Mouse (Mus musculus) lung, postnatal 0 days (tissue): Measurements from ENCODE around the gene Nucb1. TPM values are rescaled to one million over a fixed set of nuclear protein-coding genes. Genes with fewer than 3 reads are reported as not detected.

Source experiments
- ATAC-seq: fragments of 200-750 bp; cut with Nextera tagmentation; 2 replicates; pipeline ENCODE4 v1.8.0; 2017; ENCODE audit warnings: moderate library complexity
- DNase-seq: peaks from one replicate; pipeline ENCODE4 v3.0.0-alpha.2; 2016; ENCODE audit warnings: low spot score
- H3K27ac ChIP-seq: fragments of 300-500 bp; sonication (generic); 2 replicates; pipeline ENCODE4 v1.5.1; 2014; ENCODE audit warnings: antibody characterized with exemption, mild to moderate bottlenecking, low read length, mixed read lengths
- H3K27me3 ChIP-seq: fragments of 300-500 bp; sonication (generic); replicated peaks from 2 replicates; pipeline ENCODE4 v1.6.1; 2014; ENCODE audit warnings: low read length, mixed read lengths; ENCODE audit not compliant: insufficient read depth
- H3K36me3 ChIP-seq: fragments of 300-500 bp; sonication (generic); 2 replicates; pipeline ENCODE4 v1.6.1; 2014; ENCODE audit warnings: low read length, mixed read lengths; ENCODE audit not compliant: insufficient read depth
- H3K4me1 ChIP-seq: fragments of 300-500 bp; sonication (generic); 2 replicates; pipeline ENCODE4 v1.6.1; 2014; ENCODE audit warnings: antibody characterized with exemption, low read depth, low read length, mixed read lengths; ENCODE audit not compliant: insufficient read depth
- H3K4me2 ChIP-seq: fragments of 300-500 bp; sonication (generic); replicated peaks from 2 replicates; pipeline ENCODE4 v1.6.1; 2014; ENCODE audit warnings: low read depth, mild to moderate bottlenecking, low read length, moderate library complexity, mixed read lengths
- H3K4me3 ChIP-seq: fragments of 300-500 bp; sonication (generic); 2 replicates; pipeline ENCODE4 v1.5.1; 2014; ENCODE audit warnings: low read depth, low read length
- H3K9ac ChIP-seq: fragments of 300-500 bp; sonication (generic); replicated peaks from 2 replicates; pipeline ENCODE4 v1.6.1; 2014; ENCODE audit warnings: low read depth, mild to moderate bottlenecking
- H3K9me3 ChIP-seq: fragments of 300-500 bp; sonication (generic); 2 replicates; pipeline ENCODE4 v1.6.1; 2016; ENCODE audit warnings: low read length, mixed read lengths
- CTCF ChIP-seq: IDR thresholded peaks from 2 replicates; pipeline ENCODE4 v1.5.1; 2016; ENCODE audit warnings: antibody characterized with exemption, mild to moderate bottlenecking
- EP300 ChIP-seq: IDR thresholded peaks from 2 replicates; pipeline ENCODE4 v1.6.1; 2016; ENCODE audit warnings: antibody characterized with exemption, mild to moderate bottlenecking, control low read depth
- WGBS: fragments of 180-500 bp; shearing (Covaris S2); extraction: QIAGEN DNeasy Blood & Tissue Kit; methylation state at CpG from one replicate; pipeline ENCODE4 v1.1.7; 2014; 5-methylcytosine and 5-hydroxymethylcytosine counted together
- microRNA-seq: library from miRNA; unstranded; fragments of <30 nt; microRNA quantifications from one replicate; pipeline ENCODE4, GENCODE M21; 2016
- polyA plus RNA-seq: library from polyadenylated mRNA; unstranded; fragments of >200 nt; fragmentation: Nextera tagmentation; extraction: Ambion mirVana; gene quantifications from 2 replicates; pipeline ENCODE4 v1.2.1, GENCODE M21; 2015

The Nucb1 gene
- polyA plus RNA-seq, 1 experiment from 2014 or later: 213 TPM

- H3K9ac ChIP-seq: no peak overlapping the region
- ATAC-seq: no peak
- DNase-seq: no peak
- WGBS: 87% methylated on average over 15 of the region's 15 CpGs
- no peak overlapping the region for H3K4me3 ChIP-seq
- peaks cover 14% of the 10 kb centered on the region; the same call in 1 of the 2 replicates for H3K4me1 ChIP-seq
- H3K9me3 ChIP-seq: no peaks in the 10 kb centered on the region
- H3K36me3 ChIP-seq: peaks cover 20% of the 10 kb centered on the region; the same call in 1 of the 2 replicates
- TF ChIP-seq EP300 (no peak), CTCF (no peak)
- no peaks in the 10 kb centered on the region for H3K27me3 ChIP-seq
- H3K4me2 ChIP-seq: no peak overlapping the region
- H3K27ac ChIP-seq: no peak overlapping the region
These were observed 55.2 kb downstream of the Nucb1 start for GRCm38 (mm10) chr7:45454971-45455370.

DNA sequence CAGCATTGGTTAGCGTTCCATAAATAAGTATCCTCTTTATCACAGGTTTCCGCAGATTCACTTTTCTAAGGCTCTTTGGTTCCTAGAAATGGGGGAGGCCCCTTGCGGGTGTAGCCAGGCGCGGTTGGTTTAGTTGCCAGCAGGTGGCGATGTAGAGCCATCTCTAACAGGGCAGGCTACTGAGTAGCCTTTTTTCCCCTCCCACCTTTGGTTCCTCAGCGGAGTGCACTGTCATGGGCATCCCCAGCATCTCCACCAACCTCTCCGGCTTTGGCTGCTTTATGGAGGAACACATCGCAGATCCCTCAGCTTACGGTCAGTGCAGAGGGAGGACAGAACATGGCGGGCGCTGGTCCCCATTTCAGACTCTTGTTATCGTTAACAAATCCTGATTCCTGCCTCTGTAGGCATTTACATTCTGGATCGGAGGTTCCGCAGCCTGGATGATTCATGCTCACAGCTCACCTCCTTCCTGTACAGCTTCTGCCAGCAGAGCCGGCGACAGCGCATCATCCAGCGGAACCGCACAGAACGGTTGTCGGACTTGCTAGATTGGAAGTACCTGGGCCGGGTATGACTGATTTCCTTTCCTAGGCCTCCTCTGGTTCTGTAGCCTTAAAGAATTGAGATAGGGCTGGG lies 58.7 kb downstream of the Nucb1 start:
- no peaks in the 10 kb centered on the region for H3K9me3 ChIP-seq
- peaks cover 31% of the 10 kb centered on the region; the same call in 1 of the 2 replicates for H3K36me3 ChIP-seq
- no peak overlapping the region for H3K4me2 ChIP-seq
- 57% methylated on average over 23 of the region's 23 CpGs for WGBS
- TF ChIP-seq EP300: no peak
- TF ChIP-seq CTCF: peak; percentile 86
- H3K4me3 ChIP-seq: no peak overlapping the region
- H3K4me1 ChIP-seq: no peaks in the 10 kb centered on the region
- H3K27me3 ChIP-seq: no peaks in the 10 kb centered on the region
- DNase-seq (peak; percentile 90), ATAC-seq (peak; percentile 78)
- no peak overlapping the region for H3K9ac ChIP-seq
- H3K27ac ChIP-seq: no peak overlapping the region

DNA sequence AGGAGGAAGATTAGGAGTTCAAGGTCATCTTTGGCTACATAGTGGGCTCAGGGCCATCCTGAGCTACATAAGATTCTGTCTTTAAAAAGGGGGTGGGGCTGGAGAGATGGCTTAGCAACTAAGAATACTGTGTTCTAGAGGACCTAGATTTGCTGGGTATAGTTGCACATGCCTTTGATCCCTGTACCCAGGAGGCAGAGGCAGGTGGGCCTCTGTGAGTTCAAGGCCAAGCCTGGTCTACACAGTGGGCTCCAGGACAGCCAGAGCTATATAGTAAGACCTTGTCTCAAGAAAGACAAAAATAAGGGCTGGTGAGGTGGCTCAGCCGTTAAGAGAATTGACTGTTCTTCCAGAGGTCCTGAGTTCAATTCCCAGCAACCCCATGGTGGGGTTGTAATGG lies 60.2 kb downstream of the Nucb1 start:
- Histone ChIP-seq H3K27me3 (no peaks in the 10 kb centered on the region), H3K27ac (no peak overlapping the region), H3K4me2 (no peak overlapping the region), H3K4me3 (no peak overlapping the region), H3K9ac (no peak overlapping the region), H3K4me1 (no peaks in the 10 kb centered on the region), H3K36me3 (peaks cover 28% of the 10 kb centered on the region; the same call in 1 of the 2 replicates), H3K9me3 (no peaks in the 10 kb centered on the region)
- TF ChIP-seq CTCF (no peak), EP300 (no peak)
- no peak for ATAC-seq
- DNase-seq: no peak
- WGBS: 86% methylated on average over 1 of the region's 1 CpGs

DNA sequence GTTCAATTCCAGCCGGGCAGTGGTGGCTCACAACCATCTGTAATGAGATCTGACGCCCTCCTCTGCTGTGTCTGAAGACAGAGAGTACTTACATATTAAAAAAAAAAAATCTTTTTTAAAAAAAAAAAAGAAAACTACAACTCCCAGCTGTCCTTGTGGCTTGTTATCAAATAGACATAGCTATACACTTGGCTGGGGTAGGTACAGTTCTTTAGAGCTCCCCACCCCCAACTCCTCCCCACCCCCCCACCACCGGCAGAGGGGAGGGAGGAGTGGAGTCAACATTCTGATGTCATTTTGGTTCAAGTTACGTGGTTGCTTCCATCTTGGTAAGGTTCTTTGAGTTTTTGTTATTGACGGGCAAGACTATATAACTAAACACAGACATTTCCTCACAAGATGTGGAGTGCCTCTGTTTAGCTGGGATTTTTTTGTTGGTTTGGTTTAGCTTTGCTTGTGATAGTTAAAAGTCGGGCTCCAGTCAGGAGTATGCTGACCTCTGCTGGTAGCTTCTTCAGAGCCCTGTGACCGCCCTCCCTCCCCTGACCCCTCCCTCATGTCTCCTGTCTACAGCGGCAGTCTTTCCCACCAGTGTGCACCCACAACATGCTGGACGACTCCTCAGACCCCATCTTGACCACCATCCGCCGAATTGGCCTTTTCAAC lies 62.7 kb downstream of the Nucb1 start:
- Histone ChIP-seq H3K4me3 (no peak overlapping the region), H3K9ac (no peak overlapping the region), H3K9me3 (no peaks in the 10 kb centered on the region), H3K4me1 (no peaks in the 10 kb centered on the region), H3K4me2 (no peak overlapping the region), H3K27me3 (no peaks in the 10 kb centered on the region), H3K36me3 (peaks cover 28% of the 10 kb centered on the region; the same call in 1 of the 2 replicates), H3K27ac (no peak overlapping the region)
- ATAC-seq (peak; percentile 57), DNase-seq (peak; percentile 74)
- 40% methylated on average over 11 of the region's 11 CpGs for WGBS
- TF ChIP-seq EP300 (no peak), CTCF (peak; percentile 68)

DNA sequence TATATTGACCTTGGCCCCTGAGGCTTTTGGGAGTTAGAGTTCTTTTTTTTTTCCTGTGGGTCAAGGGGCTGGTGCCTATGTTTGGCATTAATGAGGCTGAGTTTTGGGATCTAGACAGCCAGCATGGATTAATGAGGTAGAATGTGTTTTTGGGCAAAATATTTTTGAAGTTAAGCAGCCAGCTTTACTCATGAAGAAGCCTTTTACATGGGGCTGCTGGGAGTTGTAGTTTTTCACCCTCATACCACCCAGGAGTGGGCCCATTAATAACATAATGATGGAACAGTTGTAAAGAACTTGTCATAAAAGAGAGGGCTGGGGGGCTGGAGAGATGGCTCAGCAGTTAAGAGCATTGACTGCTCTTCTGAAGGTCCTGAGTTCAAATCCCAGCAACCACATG lies 63.6 kb downstream of the Nucb1 start:
- H3K36me3 ChIP-seq: peaks cover 25% of the 10 kb centered on the region; the same call in 1 of the 2 replicates

GRCm38 (mm10) chr7:45443526-45444420 lies 66.4 kb downstream of the Nucb1 start:
- peaks cover 18% of the 10 kb centered on the region; the same call in 1 of the 2 replicates for H3K36me3 ChIP-seq
- H3K27ac ChIP-seq: no peak overlapping the region
- H3K27me3 ChIP-seq: no peaks in the 10 kb centered on the region
- 68% methylated on average over 22 of the region's 22 CpGs for WGBS
- H3K9me3 ChIP-seq: no peaks in the 10 kb centered on the region
- no peak overlapping the region for H3K9ac ChIP-seq
- TF ChIP-seq CTCF (no peak), EP300 (no peak)
- ATAC-seq: no peak
- no peaks in the 10 kb centered on the region for H3K4me1 ChIP-seq
- H3K4me2 ChIP-seq: no peak overlapping the region
- H3K4me3 ChIP-seq: no peak overlapping the region
- no peak for DNase-seq

More for the DNA sequence above, 63.6 kb downstream of the Nucb1 start:
- TF ChIP-seq EP300 (no peak), CTCF (no peak)
- H3K27me3 ChIP-seq: no peaks in the 10 kb centered on the region
- no peak overlapping the region for H3K4me3 ChIP-seq
- H3K9ac ChIP-seq: no peak overlapping the region
- H3K4me2 ChIP-seq: no peak overlapping the region
- H3K4me1 ChIP-seq: no peaks in the 10 kb centered on the region
- no peak overlapping the region for H3K27ac ChIP-seq
- DNase-seq: no peak
- H3K9me3 ChIP-seq: no peaks in the 10 kb centered on the region
- ATAC-seq: no peak

Small RNA genes lying within 50 kb of the gene (microRNA-seq; reads per million reads assigned to microRNA genes)
- not detected for gene Gm22133

Other genes with a start within 250 kb of the Nucb1 start
- not detected in 2 replicates for gene Slc6a21, start 232.9 kb downstream of the Nucb1 start, polyA plus RNA-seq
- gene Trpm4, start 176.6 kb downstream of the Nucb1 start, polyA plus RNA-seq: 19.2 and 21.9 TPM in 2 replicates
- 0.50 and 0.54 TPM in 2 replicates for gene Hrc, start 175.1 kb downstream of the Nucb1 start, polyA plus RNA-seq
- 1.8 and 2.0 TPM in 2 replicates for gene Ppfia3, start 143.4 kb downstream of the Nucb1 start, polyA plus RNA-seq
- 0.49 TPM in 1 of 2 replicates, not detected in the other for gene Lin7b, start 139.8 kb downstream of the Nucb1 start, polyA plus RNA-seq
- 85.3 and 104 TPM in 2 replicates for gene Snrnp70, start 114.7 kb downstream of the Nucb1 start, polyA plus RNA-seq
- gene Kcna7, start 104.8 kb downstream of the Nucb1 start, polyA plus RNA-seq: 0.16 and 0.24 TPM in 2 replicates
- gene Ntf5, start 96.7 kb downstream of the Nucb1 start, polyA plus RNA-seq: 7.1 and 7.2 TPM in 2 replicates
- gene Lhb, start 89.6 kb downstream of the Nucb1 start, polyA plus RNA-seq: 4.5 and 4.7 TPM in 2 replicates
- gene Gys1, start 75.6 kb downstream of the Nucb1 start, polyA plus RNA-seq: 19.2 and 19.6 TPM in 2 replicates
- 59.9 and 63.5 TPM in 2 replicates for gene Ruvbl2, start 72.3 kb downstream of the Nucb1 start, polyA plus RNA-seq
- 5,808 and 6,026 TPM in 2 replicates for gene Ftl1, start 50.5 kb downstream of the Nucb1 start, polyA plus RNA-seq
- gene Bax, start 43.5 kb downstream of the Nucb1 start, polyA plus RNA-seq: 144 and 155 TPM in 2 replicates
- 0.25 and 0.52 TPM in 2 replicates for gene Tulp2, start 28.5 kb downstream of the Nucb1 start, polyA plus RNA-seq
- gene Gm45808, start 23.6 kb downstream of the Nucb1 start, polyA plus RNA-seq: not detected in 2 replicates
- 3.5 and 4.5 TPM in 2 replicates for gene Dhdh, start 21.6 kb downstream of the Nucb1 start, polyA plus RNA-seq
- 36.6 and 39.1 TPM in 2 replicates for gene Ppp1r15a, start 15.9 kb upstream of the Nucb1 start, polyA plus RNA-seq
- 2.0 and 2.1 TPM in 2 replicates for gene Plekha4, start 15.9 kb upstream of the Nucb1 start, polyA plus RNA-seq
- 0.95 and 1.4 TPM in 2 replicates for gene Hsd17b14, start 44.5 kb upstream of the Nucb1 start, polyA plus RNA-seq
- 29.4 and 39.8 TPM in 2 replicates for gene Bcat2, start 59.7 kb upstream of the Nucb1 start, polyA plus RNA-seq
- gene Fgf21, start 105.1 kb upstream of the Nucb1 start, polyA plus RNA-seq: not detected in 2 replicates
- gene Fut1, start 106.9 kb upstream of the Nucb1 start, polyA plus RNA-seq: 0.13 and 0.18 TPM in 2 replicates
- gene Izumo1, start 111.4 kb upstream of the Nucb1 start, polyA plus RNA-seq: 0.19 and 0.32 TPM in 2 replicates
- 43.3 and 49.0 TPM in 2 replicates for gene Rasip1, start 117.1 kb upstream of the Nucb1 start, polyA plus RNA-seq
- gene Mamstr, start 129.6 kb upstream of the Nucb1 start, polyA plus RNA-seq: 4.0 and 4.8 TPM in 2 replicates
- gene Fut2, start 156.0 kb upstream of the Nucb1 start, polyA plus RNA-seq: 0.27 and 0.84 TPM in 2 replicates
- 2.4 TPM in 2 replicates for gene Ntn5, start 173.6 kb upstream of the Nucb1 start, polyA plus RNA-seq
- gene Sec1, start 184.0 kb upstream of the Nucb1 start, polyA plus RNA-seq: 1.0 and 2.0 TPM in 2 replicates
- 1.5 and 2.4 TPM in 2 replicates for gene Car11, start 189.4 kb upstream of the Nucb1 start, polyA plus RNA-seq
- 6.8 and 9.4 TPM in 2 replicates for gene Dbp, start 194.7 kb upstream of the Nucb1 start, polyA plus RNA-seq
- gene Rpl18, start 205.1 kb upstream of the Nucb1 start, polyA plus RNA-seq: 720 and 782 TPM in 2 replicates
- 17.9 and 18.2 TPM in 2 replicates for gene Sphk2, start 207.6 kb upstream of the Nucb1 start, polyA plus RNA-seq
- gene Fam83e, start 210.8 kb upstream of the Nucb1 start, polyA plus RNA-seq: 1.7 and 2.3 TPM in 2 replicates
- gene Spaca4, start 215.4 kb upstream of the Nucb1 start, polyA plus RNA-seq: not detected in 2 replicates